Mouse (Mus musculus) kidney, postnatal 0 days (tissue): ENCODE results near the gene Spon1. TPM values are rescaled to one million over a fixed set of nuclear protein-coding genes. Genes with fewer than 3 reads are reported as not detected.
A peak's percentile ranks its signal among the peaks of the same experiment; 100 is the strongest.

Experiments used
- ATAC-seq: fragments of 200-750 bp; cut with Nextera tagmentation; replicated peaks from 2 replicates; pipeline ENCODE4 v1.8.0; 2017; ENCODE audit warnings: low read depth, moderate number of reproducible peaks, moderate TSS enrichment, moderate library complexity; ENCODE audit not compliant: low FRiP score
- DNase-seq: peaks from one replicate; pipeline ENCODE4 v3.0.0-alpha.2; 2016; ENCODE audit warnings: low spot score
- H3K27ac ChIP-seq: fragments of 300-500 bp; sonication (generic); 2 replicates; pipeline ENCODE4 v1.5.1; 2014; ENCODE audit warnings: mild to moderate bottlenecking
- H3K27me3 ChIP-seq: fragments of 300-500 bp; sonication (generic); 2 replicates; pipeline ENCODE4 v1.6.1; 2014; ENCODE audit warnings: low read length, mixed read lengths; ENCODE audit not compliant: insufficient read depth
- H3K36me3 ChIP-seq: fragments of 300-500 bp; sonication (generic); 2 replicates; pipeline ENCODE4 v1.6.1; 2014; ENCODE audit warnings: low read length, mixed read lengths; ENCODE audit not compliant: insufficient read depth
- H3K4me1 ChIP-seq: fragments of 300-500 bp; sonication (generic); replicated peaks from 2 replicates; pipeline ENCODE4 v1.6.1; 2014; ENCODE audit warnings: antibody characterized with exemption, low read length, mixed read lengths; ENCODE audit not compliant: insufficient read depth
- H3K4me2 ChIP-seq: fragments of 300-500 bp; sonication (generic); 2 replicates; pipeline ENCODE4 v1.6.1; 2014; ENCODE audit warnings: mild to moderate bottlenecking, low read length, moderate library complexity, mixed read lengths
- H3K4me3 ChIP-seq: fragments of 300-500 bp; sonication (generic); replicated peaks from 2 replicates; pipeline ENCODE4 v1.5.1; 2014; ENCODE audit warnings: low read depth, low read length
- H3K9ac ChIP-seq: fragments of 300-500 bp; sonication (generic); 2 replicates; pipeline ENCODE4 v1.6.1; 2014; ENCODE audit warnings: low read depth, low read length
- H3K9me3 ChIP-seq: fragments of 300-500 bp; sonication (generic); replicated peaks from 2 replicates; pipeline ENCODE4 v1.6.1; 2016; ENCODE audit warnings: low read length, inconsistent platforms, mixed read lengths
- CTCF ChIP-seq: IDR thresholded peaks from 2 replicates; pipeline ENCODE4 v1.5.1; 2016; ENCODE audit warnings: antibody characterized with exemption, low read depth, mild to moderate bottlenecking, moderate library complexity
- WGBS: fragments of 180-500 bp; shearing (Covaris S2); extraction: QIAGEN DNeasy Blood & Tissue Kit; methylation state at CpG from one replicate; pipeline ENCODE4 v1.1.7; 2014; 5-methylcytosine and 5-hydroxymethylcytosine counted together
- polyA plus RNA-seq: library from polyadenylated mRNA; unstranded; fragments of >200 nt; fragmentation: Nextera tagmentation; extraction: Ambion mirVana; gene quantifications from 2 replicates; pipeline ENCODE4 v1.2.1, GENCODE M21; 2015

Gene Spon1
- polyA plus RNA-seq, 1 experiment from 2014 or later: 12.1 TPM

DNA sequence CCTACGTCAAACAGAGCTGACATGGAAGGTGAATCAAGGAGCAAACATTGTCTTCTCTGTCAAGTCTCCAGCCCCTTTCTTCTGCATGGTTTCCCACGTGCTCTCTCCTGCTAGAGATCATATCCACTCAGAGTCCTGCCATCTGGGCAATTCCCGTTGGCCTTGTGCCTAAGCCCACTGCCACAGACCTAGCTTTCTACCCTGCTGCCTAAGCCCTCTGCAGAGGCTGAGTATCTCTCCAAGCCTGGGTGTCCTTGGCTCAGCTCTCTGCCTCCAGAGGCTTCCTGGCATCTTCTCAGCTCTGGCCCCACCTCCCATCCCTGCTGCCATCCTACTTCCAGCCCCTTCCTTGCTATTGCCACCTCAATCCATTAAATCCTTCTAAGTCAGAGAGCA, 195.7 kb downstream of the Spon1 start:
- no peak overlapping the region for H3K9ac ChIP-seq
- H3K4me2 ChIP-seq: no peak overlapping the region
- no peak overlapping the region for H3K4me3 ChIP-seq
- no peaks in the 10 kb centered on the region for H3K36me3 ChIP-seq
- ATAC-seq: no peak
- H3K4me1 ChIP-seq: no peaks in the 10 kb centered on the region
- DNase-seq: no peak
- H3K27me3 ChIP-seq: no peaks in the 10 kb centered on the region
- 70% methylated on average over 3 of the region's 3 CpGs for WGBS
- H3K27ac ChIP-seq: no peak overlapping the region
- H3K9me3 ChIP-seq: no peaks in the 10 kb centered on the region
- no peak for TF ChIP-seq CTCF

DNA sequence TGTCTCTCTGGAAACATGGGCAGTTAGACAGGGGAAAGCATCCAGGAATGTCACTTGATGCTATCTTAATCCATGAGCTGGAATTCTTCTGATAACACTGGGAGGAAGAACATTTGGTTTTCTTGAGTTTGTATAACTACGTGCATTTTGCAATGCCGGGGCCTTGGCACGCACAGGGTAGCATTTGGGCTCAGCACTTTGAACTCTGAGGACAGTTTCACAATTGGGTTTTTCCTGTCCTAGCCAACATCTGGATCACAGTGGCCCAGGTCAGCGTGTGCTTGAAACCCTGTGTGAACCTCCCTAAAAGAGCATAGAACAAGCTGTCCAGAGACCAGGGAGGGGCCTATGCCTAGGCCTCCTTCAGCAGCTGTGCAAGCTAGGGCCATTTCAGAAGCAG, 196.3 kb downstream of the Spon1 start:
- H3K9ac ChIP-seq: no peak overlapping the region
- no peak overlapping the region for H3K27ac ChIP-seq
- no peaks in the 10 kb centered on the region for H3K27me3 ChIP-seq
- no peaks in the 10 kb centered on the region for H3K36me3 ChIP-seq
- no peak overlapping the region for H3K4me3 ChIP-seq
- no peak for ATAC-seq
- no peak for DNase-seq
- no peak overlapping the region for H3K4me2 ChIP-seq
- no peak for TF ChIP-seq CTCF
- no peaks in the 10 kb centered on the region for H3K9me3 ChIP-seq
- H3K4me1 ChIP-seq: no peaks in the 10 kb centered on the region
- 80% methylated on average over 4 of the region's 4 CpGs for WGBS

DNA sequence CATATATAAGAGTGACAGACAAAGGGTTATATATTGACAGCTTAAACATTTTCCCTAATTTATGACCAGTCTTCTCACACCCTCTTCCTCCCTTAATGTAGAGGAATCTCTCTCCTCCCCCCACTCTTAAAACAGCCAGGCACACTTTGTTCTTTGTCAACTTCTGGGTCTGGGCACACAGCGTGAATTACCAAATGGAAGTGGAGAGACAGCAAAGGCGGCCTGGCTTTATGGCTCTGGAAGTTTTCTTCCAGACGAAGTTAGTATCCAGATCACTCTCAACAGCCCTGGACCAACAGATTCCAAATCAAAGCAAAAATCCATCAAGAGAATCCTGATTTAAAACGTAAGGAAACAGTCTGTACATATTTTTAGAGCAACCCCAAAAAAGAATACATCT, 198.0 kb downstream of the Spon1 start:
- peak; percentile 22 for DNase-seq
- Histone ChIP-seq H3K4me1 (no peaks in the 10 kb centered on the region), H3K9ac (no peak overlapping the region), H3K27ac (no peak overlapping the region), H3K36me3 (no peaks in the 10 kb centered on the region), H3K9me3 (no peaks in the 10 kb centered on the region), H3K4me3 (no peak overlapping the region), H3K4me2 (no peak overlapping the region), H3K27me3 (no peaks in the 10 kb centered on the region)
- no peak for TF ChIP-seq CTCF
- no peak for ATAC-seq
- 31% methylated on average over 4 of the region's 4 CpGs for WGBS

DNA sequence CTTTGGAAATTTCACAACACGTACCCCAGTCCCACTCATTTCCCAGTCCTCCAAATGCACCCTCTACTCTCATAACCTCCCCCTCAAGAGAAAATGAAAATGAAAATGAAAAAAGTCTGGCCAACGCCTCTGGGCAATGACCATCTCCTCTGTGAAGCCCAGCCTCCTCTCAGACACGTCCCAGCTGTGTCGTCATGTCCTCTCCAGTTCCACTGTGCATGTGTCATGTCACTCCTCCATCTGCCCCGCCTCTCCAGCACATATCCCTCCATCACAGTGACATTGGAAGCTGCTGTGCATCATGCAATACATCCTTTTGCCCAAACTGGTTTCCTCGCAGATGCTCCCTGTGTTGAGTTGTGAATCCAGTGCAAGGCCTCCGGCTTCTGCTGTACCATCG, 199.8 kb downstream of the Spon1 start:
- no peak overlapping the region for H3K9ac ChIP-seq
- ATAC-seq: no peak
- no peak overlapping the region for H3K4me2 ChIP-seq
- no peak overlapping the region for H3K4me3 ChIP-seq
- H3K36me3 ChIP-seq: no peaks in the 10 kb centered on the region
- no peaks in the 10 kb centered on the region for H3K9me3 ChIP-seq
- H3K27me3 ChIP-seq: no peaks in the 10 kb centered on the region
- 78% methylated on average over 8 of the region's 8 CpGs for WGBS
- peak; percentile 19 for DNase-seq
- TF ChIP-seq CTCF: no peak
- no peaks in the 10 kb centered on the region for H3K4me1 ChIP-seq
- no peak overlapping the region for H3K27ac ChIP-seq

DNA sequence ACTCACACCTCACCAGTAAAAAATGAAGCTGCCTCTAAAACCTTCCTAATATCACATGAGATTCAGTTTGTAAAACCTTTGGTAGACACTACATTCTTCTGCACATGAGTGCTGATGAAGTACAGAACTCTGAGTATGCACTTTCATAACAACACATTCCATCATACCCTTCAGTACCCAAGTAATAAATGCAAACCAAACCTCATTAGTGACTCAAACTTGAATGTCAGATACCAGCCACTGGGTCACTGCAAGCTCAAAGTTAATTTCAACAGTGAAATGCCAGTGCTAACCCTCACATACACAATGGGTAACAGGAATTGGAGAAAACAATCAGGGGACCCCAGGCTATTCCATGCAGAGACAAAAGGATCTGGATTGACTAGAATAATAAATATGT, 203.4 kb downstream of the Spon1 start:
- ATAC-seq (no peak), DNase-seq (no peak)
- no peak overlapping the region for H3K9ac ChIP-seq
- H3K27ac ChIP-seq: no peak overlapping the region
- H3K9me3 ChIP-seq: no peaks in the 10 kb centered on the region
- H3K36me3 ChIP-seq: no peaks in the 10 kb centered on the region
- no peaks in the 10 kb centered on the region for H3K4me1 ChIP-seq
- no peak for TF ChIP-seq CTCF
- H3K4me2 ChIP-seq: no peak overlapping the region
- H3K27me3 ChIP-seq: no peaks in the 10 kb centered on the region
- no peak overlapping the region for H3K4me3 ChIP-seq

DNA sequence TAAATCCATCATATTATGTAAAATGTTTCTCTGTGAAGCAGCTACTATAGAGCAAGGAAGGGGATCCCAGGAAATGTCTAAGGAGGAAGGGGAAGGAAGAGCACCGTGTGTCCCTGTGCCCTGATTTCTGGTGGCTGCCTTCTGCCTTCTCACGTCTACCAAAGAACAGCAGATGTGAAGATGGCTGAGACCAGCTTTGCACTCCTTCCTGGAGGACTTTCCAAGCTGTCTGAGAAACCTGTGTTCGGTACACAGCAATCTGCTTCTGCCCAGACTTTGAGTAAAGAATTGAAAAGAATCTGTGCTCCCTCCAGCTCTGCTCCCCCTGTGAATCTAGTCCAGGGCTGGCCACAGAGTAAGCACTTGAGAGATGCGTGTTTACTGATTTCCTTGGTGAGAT, 206.7 kb downstream of the Spon1 start:
- WGBS: 79% methylated on average over 4 of the region's 4 CpGs
- Histone ChIP-seq H3K4me3 (no peak overlapping the region), H3K9me3 (no peaks in the 10 kb centered on the region), H3K9ac (no peak overlapping the region), H3K4me1 (no peaks in the 10 kb centered on the region), H3K4me2 (no peak overlapping the region), H3K27me3 (no peaks in the 10 kb centered on the region), H3K36me3 (no peaks in the 10 kb centered on the region), H3K27ac (no peak overlapping the region)
- TF ChIP-seq CTCF: no peak
- ATAC-seq: no peak
- no peak for DNase-seq

DNA sequence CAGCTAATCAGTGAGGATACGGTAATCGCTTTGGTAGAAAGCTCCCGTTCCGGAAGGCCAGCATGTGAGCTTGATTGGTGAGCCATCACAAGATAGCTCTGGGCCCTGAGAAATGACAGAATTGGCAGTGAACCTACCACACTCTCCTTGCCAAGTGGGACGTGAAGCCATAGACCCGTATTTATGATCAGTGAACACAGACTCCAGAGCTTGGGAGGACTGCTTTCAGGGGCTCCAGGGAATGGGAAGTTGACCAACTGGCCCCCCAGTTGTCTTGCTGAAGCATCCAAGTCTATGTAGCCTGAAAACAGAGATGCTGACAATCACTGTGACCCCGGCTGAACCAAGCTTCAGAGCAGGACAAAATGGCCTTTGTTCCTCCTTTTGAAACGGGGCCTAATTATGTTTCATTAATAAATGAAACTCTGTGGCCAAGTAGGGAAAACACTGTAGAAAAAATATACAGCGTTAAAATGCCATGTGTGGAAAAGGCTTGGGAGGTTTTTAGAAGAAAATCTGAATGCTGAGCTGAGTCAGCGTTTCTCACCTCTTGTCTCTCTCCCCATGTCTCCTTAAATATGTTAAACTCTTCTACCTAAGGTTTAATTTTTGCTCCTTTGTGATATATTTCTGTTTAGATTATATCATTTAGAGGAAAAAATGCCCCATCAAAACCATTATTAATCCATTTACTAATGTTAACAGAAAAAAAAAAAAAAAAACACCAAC, 220.8 kb downstream of the Spon1 start:
- DNase-seq (no peak), ATAC-seq (no peak)
- no peaks in the 10 kb centered on the region for H3K4me1 ChIP-seq
- no peak overlapping the region for H3K4me3 ChIP-seq
- TF ChIP-seq CTCF: no peak
- no peaks in the 10 kb centered on the region for H3K36me3 ChIP-seq
- H3K27me3 ChIP-seq: no peaks in the 10 kb centered on the region
- 84% methylated on average over 10 of the region's 10 CpGs for WGBS
- no peaks in the 10 kb centered on the region for H3K9me3 ChIP-seq
- H3K9ac ChIP-seq: no peak overlapping the region
- H3K4me2 ChIP-seq: no peak overlapping the region
- H3K27ac ChIP-seq: no peak overlapping the region
